Mouse (Mus musculus): ENCODE measurements around the gene Paics.
"Not testable (repeated sequence)": the region's sequence is repeated elsewhere in the genome, so short reads cannot be mapped to it uniquely, and the experiment has no call there.

Gene Paics

GRCm38 (mm10) chr5:76950343-76951105 is 583 bp upstream of the Paics start:
- DNase-seq (ENCODE audit: low spot score in 2 of 2): no peak

DNA sequence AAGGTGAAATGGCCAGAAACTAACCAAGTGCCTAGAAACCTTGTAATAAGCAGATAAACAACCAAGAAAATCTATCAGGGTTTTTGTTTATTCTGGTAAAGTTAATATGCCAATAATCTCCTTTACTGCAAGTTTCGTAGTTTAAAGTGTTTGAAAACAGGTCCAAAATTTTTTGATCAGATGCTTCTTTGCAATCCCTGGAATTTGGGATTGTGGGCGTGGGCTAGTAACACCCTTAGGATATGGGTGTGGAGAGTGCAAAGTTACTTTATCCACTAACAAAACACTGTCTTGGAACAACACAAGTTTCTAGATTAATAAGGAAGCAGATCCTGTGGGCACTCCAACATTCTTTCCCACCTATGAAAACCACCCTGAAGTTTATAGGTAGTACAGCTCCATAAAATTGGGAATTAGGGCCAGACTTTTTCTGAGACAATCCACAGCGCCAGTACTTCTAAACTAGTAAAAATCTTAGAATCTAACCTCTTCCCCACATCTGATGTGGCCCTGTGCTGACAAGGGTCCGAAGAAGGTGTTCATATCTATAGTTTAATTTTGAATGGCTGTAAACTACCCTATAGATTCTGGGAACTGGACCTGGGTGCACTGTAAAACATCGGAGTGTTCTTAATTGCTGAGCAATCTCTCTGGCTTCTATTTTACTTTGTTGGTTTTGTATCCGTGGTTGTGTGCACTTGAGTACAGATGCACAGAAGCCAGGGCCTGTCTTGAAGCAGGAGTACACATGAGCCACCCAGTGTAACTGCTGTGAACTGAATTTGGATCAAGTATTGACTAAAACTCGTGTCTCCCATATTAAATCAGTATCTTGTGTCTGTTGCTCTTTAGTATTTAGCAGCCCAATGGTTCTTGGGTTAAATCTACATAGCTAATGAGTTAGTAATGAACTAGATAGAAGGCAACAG is 1.3 kb downstream of the Paics start:
- DNase-seq (ENCODE audit: low spot score in 2 of 2): no peak

DNA sequence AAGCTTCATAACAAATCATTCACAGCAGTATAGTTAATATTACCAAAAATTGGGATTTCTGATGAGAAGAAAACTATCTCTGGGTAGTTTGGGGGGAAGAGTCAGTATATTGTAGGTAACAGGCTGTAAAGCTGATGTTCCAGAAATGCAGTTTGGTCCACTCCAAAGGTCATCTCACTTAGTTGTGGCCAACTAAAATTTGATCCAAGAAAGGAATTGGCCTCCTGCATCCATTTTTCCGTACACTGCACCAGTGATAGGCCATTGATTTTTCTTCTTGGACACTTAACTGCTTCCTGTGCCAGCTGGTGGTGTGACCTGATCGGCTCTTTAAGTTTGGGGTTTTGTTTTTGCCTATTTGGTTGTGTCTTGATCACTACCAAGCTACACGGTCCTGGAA is 2.7 kb downstream of the Paics start:
- no peak for DNase-seq (ENCODE audit: low spot score in 2 of 2)

DNA sequence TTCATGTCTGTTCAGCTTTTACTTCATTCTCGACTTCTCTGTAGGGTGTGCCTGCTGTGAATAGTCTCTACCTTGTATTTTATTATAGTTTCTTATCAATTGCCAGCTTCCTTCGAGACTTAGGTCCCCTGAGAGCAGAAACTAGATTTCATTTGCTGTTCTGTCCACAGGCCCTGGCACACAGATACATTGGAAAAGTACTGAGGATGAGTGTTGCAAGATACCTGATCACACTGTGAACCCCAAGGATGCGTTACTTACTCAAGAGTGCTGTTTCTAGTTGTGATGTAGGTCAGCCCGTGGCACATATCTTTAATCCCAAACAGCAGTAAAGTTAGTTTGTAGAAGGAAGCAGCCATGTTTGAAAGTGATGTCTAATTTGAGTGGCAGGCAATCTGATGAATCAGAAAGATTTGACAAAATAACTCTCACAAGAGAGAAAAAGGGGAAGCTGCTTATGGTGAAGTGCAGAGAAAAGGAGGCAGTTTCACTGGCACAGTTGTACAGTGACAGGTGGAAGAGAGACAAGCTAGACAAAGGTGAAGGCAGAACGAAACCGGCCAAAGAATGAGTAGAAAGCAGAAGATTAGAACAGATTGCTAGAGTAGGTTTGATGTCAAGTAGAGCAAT is 3.3 kb downstream of the Paics start:
- no peak for DNase-seq (ENCODE audit: low spot score in 2 of 2)

GRCm38 (mm10) chr5:76955474-76955873 is 4.4 kb downstream of the Paics start:
- no peak for DNase-seq (ENCODE audit: low spot score in 2 of 2)

- no peak for DNase-seq (ENCODE audit: low spot score in 2 of 2)
These were observed 6.8 kb downstream of the Paics start for GRCm38 (mm10) chr5:76957954-76958353.

DNA sequence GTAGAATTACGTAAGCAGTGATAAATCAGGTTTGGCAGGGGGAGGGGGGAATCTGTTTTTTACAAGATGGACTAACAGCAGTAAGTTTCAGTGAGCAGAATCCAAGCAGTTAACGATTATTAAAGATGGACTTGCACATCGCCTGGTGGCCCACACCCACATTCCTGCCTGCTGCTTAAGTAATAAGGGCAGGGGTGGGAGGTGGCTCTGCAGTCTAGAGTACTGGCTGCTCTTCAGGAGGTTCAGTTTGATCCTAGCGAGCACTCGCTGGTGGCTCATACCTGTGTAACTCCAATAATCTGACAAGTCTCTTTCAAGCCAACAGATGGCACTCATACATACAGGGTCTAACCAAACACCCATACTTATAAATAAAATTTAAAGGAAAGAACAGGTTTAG is 8.5 kb downstream of the Paics start:
- no peak for DNase-seq (ENCODE audit: low spot score in 2 of 2)

GRCm38 (mm10) chr5:76962545-76962944 is 11.4 kb downstream of the Paics start:
- DNase-seq (ENCODE audit: low spot score in 2 of 2): no peak

- DNase-seq (ENCODE audit: low spot score in 2 of 2): no peak
These were observed 13.5 kb downstream of the Paics start for GRCm38 (mm10) chr5:76964651-76965050.

GRCm38 (mm10) chr5:76969250-76969649 is 18.1 kb downstream of the Paics start:
- no peak for DNase-seq (ENCODE audit: low spot score in 2 of 2)

GRCm38 (mm10) chr5:76971115-76971514 is 20.0 kb downstream of the Paics start:
- not testable (repeated sequence) for DNase-seq (ENCODE audit: low spot score in 2 of 2)

DNA sequence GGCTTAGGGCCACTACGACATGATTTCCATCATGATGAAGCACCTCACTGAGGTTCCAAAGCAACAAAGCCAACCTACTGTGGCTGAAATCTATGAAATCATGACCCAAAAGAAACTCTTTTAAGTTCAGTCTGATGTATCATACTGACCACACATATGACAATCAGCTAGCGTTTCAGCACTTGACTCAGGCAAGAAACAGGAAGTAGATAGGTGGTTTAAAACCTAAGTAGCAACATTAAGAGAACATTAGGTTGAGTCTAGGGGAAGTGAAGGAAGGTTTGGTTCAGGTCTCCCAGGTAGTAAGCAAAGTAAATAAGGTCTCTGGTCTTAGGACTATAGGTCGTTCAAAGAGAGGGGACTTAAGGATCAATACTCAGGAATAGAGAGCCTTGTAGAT is 22.4 kb downstream of the Paics start:
- no peak for DNase-seq (ENCODE audit: low spot score in 2 of 2)

DNA sequence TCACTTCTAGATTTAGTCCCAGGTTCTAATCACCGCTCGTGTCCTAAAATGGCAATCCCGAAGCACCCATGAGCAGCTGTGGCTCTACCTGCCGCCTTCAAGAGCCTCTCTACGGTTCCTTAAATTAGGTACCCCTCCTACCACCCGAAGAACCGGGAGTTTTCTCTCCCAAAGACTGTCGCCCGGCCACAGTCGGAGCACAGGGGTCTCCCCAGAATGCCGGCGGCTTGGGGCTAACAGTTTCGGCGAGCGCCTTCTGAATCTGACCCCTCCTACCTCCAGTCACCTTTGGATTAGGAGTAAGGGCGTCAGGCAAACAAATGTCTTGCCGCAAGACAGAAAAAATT is 23.1 kb downstream of the Paics start:
- DNase-seq (ENCODE audit: low spot score in 2 of 2): no peak

DNA sequence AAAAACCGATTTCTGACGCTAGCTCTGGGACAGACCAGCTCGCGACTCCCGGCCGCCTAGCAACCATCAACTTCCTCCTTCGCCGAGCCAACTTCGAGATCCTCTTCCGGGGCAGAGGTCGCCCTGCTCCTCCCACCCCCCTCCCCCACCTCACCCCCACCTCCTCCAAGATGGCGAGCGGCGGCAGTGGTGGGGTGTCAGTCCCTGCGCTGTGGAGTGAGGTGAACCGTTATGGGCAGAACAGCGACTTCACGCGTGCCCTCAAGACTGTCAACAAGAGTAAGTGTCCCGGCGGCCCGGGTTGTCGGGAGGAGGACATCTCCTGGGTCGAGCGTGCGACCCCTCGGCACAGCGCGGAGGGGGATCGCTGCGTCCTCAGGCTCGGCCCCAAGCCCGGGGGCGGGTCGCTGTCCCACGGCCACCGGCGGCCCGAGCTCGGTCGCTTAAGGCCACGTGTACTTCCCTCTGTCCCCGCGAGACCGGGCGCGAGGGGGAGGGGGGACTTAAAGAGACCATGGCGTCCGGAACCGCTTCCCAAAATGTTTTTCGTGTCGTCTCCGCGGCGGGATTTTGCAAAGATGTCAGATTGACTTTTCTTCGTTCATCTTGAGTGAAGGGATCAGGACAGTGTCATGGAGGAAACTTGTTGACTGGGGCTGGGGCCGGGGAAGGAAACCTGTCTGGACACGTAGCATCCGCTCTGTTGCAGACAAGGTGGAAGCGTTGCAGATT is 23.6 kb downstream of the Paics start, which contains the start of gene Srp72:
Gene Srp72, plus strand, starts transcription at position 130 of the 732 bp plus-strand sequence.
- peak; percentile 78 to 80 for DNase-seq (ENCODE audit: low spot score in 2 of 2)

DNA sequence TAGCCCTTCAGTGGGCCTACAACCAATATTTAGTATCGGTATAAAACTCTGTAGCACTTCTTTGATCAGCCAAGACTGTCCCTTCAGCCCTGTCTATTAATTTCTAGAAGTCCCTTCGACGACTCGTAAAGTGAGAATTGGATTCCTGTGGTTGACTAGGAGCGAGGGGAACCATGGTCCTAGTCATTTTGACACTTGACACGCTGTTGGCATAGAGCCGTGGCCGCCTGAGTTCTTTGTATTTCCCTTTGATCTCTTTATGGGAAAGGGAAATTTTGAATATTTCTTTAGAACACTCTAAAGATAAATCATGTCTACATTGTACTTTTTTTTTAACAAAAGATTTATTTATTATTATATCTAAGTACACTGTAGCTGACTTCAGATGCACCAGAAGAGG is 24.6 kb downstream of the Paics start:
- DNase-seq (ENCODE audit: low spot score in 2 of 2): no peak

- no peak for DNase-seq (ENCODE audit: low spot score in 2 of 2)
These were observed 32.9 kb downstream of the Paics start for GRCm38 (mm10) chr5:76984015-76984414.

- no peak for DNase-seq (ENCODE audit: low spot score in 2 of 2)
These were observed 39.7 kb downstream of the Paics start for GRCm38 (mm10) chr5:76990789-76991188.

DNA sequence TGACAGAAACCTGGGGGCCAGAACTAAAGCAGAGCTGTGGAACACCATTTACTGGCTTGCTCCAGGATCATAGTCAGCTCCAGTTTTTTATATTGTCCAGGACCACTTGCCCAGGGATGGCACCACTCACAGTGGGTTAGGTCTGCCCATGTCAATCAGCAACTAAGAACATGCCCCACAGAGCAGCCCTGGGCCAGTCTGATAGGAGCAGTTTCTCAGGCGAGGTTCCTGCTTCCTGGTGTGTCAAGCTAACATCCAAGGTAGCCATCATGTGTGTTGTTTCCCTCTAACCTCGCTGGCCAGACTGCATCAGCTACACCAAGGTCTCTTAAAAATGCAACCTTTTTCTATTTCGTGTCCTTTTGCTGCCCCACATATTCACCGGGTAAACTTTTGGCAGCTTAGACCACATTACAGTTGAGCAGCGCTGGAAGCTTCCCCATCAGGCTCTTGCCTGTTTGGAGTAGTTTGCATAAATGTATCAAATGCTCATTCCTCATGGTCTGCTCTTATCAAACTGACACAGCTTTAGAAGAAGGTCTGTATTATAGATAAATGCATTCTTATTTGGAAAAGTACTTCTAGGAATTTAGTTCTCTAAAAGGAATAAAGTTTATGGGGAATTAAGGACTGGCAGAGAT is 42.2 kb downstream of the Paics start:
- peak; percentile 22 to 49 for DNase-seq (ENCODE audit: low spot score in 2 of 2)

DNA sequence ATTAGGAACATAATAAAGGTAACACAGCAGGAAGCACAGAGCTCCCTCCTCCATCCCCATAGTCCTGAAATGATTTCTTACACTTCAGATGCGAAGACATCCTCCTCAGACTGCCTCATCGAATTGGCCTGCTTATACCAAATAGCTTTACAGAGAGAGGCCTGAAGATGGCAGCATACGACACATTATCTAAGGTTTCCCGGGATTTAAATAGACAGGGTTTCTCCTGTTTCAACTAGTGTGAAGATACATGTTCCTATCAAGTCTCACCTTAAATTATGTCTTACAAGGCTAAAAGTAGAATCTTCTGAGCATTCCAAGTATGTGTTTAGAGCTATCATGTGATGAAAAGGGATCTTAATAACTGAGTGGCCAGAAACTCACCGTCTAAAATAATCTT is 47.3 kb downstream of the Paics start:
- DNase-seq (ENCODE audit: low spot score in 2 of 2): no peak

DNA sequence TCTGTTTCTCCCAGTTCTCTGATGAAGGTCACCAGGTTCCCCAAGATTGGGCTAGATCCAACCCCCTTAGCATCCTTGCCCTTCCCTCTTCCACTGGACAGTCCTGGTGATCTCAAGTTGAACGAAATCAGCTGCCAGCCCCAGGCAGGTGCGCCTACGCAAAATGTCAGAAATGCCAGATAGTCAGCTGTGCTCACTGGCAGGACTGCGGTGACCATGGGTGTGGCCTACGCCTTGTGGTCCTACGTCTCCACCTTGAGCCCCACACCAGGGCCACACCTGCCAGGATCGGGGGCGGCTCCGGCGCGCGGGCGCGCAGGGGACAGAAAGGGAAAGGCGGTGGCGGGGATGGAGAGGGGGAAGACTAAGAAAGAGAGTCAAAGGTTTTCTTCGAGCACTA is 50.1 kb downstream of the Paics start:
- DNase-seq (ENCODE audit: low spot score in 2 of 2): no peak

Measured in spleen, postnatal 36 days (tissue).